Mouse (Mus musculus): ENCODE results near the gene Sox5.

DNA sequence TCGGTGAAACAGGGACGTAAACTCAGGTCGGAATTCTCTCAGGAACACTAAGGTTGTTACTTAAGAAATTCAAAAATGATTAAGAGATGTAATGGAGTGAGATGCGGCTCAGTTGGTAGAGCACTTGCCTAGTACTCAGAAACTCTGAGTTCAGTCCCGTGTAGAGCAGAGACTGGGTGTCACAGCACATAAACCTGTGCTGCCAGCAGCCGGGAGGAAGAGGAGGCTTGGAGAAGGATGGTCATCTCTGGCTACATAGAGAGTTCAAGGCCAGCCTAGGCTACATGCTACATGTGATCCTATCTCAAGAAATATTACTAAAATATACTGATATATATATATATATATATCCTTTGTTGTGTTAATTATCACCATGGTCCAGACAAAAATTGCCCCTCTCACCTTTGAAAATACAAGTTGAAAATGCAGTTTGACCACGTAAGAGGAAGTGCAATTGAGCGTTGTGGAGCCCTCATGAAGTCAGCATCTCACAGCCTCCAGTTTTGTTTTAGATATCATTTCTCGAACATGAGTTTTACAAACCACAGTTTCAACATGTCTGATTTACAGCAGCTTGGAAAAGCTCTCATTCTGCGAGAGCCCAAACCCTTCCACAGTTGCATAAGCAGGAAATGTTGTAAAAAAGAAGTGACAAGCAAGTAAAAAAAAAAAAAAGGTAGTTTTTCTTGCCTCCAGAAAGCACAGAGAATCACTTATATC, 50.4 kb downstream of the Sox5 start:
- no peak for TF ChIP-seq CTCF (IDR thresholded peaks at IDR 0.05; ENCODE audit: borderline replicate concordance, insufficient read depth, low read length)
- TF ChIP-seq POLR2A (IDR thresholded peaks at IDR 0.05; ENCODE audit: low read depth, low read length), result no peak

All from embryonic fibroblast, embryonic 13.5 days (primary cell).